Mouse (Mus musculus) liver, postnatal 0 days (tissue): Measurements from ENCODE around the gene Pcdh7.

ENCODE experiments used
- CTCF ChIP-seq: sonication (generic); IDR thresholded peaks from 2 replicates; pipeline ENCODE4 v1.5.1; 2016; ENCODE audit warnings: antibody characterized with exemption, low read depth
- EP300 ChIP-seq: IDR thresholded peaks from 2 replicates; pipeline ENCODE4 v1.6.1; 2016; ENCODE audit warnings: antibody characterized with exemption, low read depth, mild to moderate bottlenecking

DNA sequence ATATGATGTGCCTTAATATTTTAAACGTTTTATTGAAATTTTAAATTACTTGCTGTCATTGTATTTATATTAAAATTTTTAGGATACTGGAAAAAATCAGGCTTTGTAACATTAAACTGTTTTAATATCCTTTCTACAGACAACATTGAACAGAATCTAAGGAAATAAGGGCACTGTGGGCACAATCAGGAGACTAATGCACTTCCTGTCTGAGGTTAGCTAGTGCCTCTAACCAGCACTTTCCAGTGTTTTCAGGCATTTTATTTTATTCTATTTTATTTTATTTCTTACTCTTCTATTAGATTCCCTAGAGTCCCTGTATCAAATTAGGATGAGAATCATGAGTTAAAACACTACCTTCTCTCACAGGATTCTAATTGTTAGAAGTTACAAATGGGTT, 28.1 kb downstream of the Pcdh7 start:
- TF ChIP-seq EP300 (no peak), CTCF (no peak)
